Mouse (Mus musculus): ENCODE measurements at regions not wholly inside any gene's neighbourhood (a gene's known extent, or its start where the extent isn't known, plus 50 kb on each side); places are given as distances from the start of the nearest gene placed in this dataset. TPM values are rescaled to one million over a fixed set of nuclear protein-coding genes. Genes with fewer than 3 reads are reported as not detected.

DNA sequence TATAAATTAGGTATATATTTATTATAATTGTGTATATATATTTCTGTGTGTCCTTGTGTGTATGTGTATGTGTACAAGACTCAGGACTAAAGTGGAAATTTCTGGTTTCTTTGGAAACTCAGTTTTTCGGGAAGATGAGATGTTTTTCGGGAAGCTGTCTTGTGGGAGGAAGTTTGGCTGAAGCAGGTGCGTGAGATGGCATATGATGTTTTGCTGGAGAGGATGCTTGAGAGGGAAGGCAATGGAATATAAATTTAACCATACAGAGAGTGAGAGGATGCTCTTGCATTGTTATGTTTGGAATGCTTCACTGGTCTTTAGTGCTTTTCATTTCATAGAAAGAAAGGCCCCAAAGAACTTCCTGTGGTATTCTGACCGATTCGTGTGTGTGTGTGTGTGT lies 141.3 kb upstream of the Rgs18 start:
- no peaks in the 10 kb centered on the region for H3K9me3 ChIP-seq
- no peak overlapping the region for H3K27ac ChIP-seq (replicated peaks)
- no peak overlapping the region for H3K9ac ChIP-seq
- H3K4me1 ChIP-seq (replicated peaks) = no peaks in the 10 kb centered on the region
- no peaks in the 10 kb centered on the region for H3K27me3 ChIP-seq
- no peak for ATAC-seq (ENCODE audit: low FRiP score, low read depth)
- WGBS = 94% methylated on average over 5 of the region's 5 CpGs
- no peak overlapping the region for H3K4me2 ChIP-seq
- H3K36me3 ChIP-seq = no peaks in the 10 kb centered on the region
- H3K4me3 ChIP-seq = no peak overlapping the region

DNA sequence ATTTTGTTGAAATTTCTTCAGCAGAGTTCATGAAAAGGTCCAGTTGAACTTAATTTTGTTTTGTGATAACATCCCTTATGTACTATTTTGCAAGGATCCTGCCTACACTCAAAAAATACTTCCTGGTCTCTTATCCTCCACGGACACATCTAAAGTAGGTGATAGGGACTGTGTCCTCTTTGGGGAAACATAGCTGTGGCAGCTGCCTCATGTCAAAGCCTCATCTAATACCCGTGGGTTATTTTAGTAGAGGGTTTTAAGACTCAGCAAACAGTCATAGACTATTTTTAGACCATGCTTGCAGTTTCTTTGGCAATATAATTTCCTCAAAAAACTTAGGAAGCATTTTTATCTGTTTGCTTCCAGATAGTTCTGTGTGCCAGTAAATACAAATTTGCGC lies 127.8 kb upstream of the Rgs18 start:
- WGBS = 84% methylated on average over 3 of the region's 3 CpGs
- H3K27ac ChIP-seq (replicated peaks) = no peak overlapping the region
- H3K9me3 ChIP-seq = no peaks in the 10 kb centered on the region
- H3K4me1 ChIP-seq (replicated peaks) = no peaks in the 10 kb centered on the region
- no peak overlapping the region for H3K9ac ChIP-seq
- no peak for ATAC-seq (ENCODE audit: low FRiP score, low read depth)
- H3K36me3 ChIP-seq = no peaks in the 10 kb centered on the region
- no peaks in the 10 kb centered on the region for H3K27me3 ChIP-seq
- H3K4me3 ChIP-seq = no peak overlapping the region
- no peak overlapping the region for H3K4me2 ChIP-seq

DNA sequence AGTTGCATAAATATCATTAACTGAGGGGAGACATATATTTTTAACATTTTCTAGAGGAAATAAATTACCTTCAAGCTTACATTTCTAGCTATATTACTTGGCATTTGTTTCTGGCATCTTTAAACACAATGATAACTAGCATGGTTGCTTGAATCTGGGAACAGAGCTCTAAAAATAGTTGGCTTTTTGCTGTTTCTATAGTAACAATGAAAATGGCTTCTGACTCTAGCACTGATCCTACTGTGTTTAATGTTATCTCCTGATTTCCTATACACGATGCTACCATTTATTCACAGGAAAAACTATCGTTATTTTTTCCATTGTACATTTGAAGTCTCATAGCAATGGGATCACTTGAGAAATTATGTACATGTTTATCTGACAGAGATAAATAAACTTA lies 108.4 kb upstream of the Rgs18 start:
- Histone ChIP-seq H3K4me2 (no peak overlapping the region), H3K4me1 (replicated peaks) (no peaks in the 10 kb centered on the region), H3K9ac (no peak overlapping the region), H3K9me3 (no peaks in the 10 kb centered on the region), H3K27me3 (no peaks in the 10 kb centered on the region), H3K36me3 (no peaks in the 10 kb centered on the region), H3K4me3 (no peak overlapping the region), H3K27ac (replicated peaks) (no peak overlapping the region)
- WGBS = 71% methylated on average over 2 of the region's 2 CpGs
- no peak for ATAC-seq (ENCODE audit: low FRiP score, low read depth)

DNA sequence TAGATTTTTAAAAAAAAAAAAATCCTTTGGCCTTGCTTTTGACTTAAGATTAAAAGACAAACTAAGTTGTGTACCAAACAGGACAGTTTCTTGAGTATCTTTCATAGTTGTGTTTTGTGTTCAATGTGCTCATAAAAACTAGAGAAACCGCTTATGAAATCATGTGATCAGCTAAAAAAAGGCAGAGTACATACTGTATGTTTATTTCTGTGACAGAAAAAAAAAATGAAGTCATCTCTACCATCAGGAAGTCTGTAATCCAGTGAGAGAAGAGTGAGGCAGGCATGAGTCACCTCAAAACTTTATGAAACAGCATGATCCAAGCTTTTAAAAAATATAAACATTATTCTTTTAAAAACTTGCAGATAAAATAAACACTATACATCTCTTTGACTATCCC lies 86.9 kb upstream of the Rgs18 start:
- Histone ChIP-seq H3K9me3 (no peaks in the 10 kb centered on the region), H3K4me2 (no peak overlapping the region), H3K36me3 (no peaks in the 10 kb centered on the region), H3K9ac (no peak overlapping the region), H3K27me3 (no peaks in the 10 kb centered on the region), H3K4me3 (no peak overlapping the region), H3K4me1 (replicated peaks) (no peaks in the 10 kb centered on the region), H3K27ac (replicated peaks) (no peak overlapping the region)
- ATAC-seq (ENCODE audit: low FRiP score, low read depth) = no peak
- WGBS = 86% methylated on average over 1 of the region's 1 CpGs

Small RNA genes lying in the stretch of these regions (microRNA-seq; reads per million reads assigned to microRNA genes)
- not detected for gene Gm25708

Measured in hindbrain, embryonic 15.5 days (tissue).